Mouse (Mus musculus): ENCODE results near the gene Olfr1255.

The Olfr1255 gene

GRCm38 (mm10) chr2:89811751-89812150 lies at the start of gene Olfr1255:
Gene Olfr1255, plus strand, starts transcription at chr2:89812051.
- no peak for DNase-seq (ENCODE audit: low read depth, low spot score)

DNA sequence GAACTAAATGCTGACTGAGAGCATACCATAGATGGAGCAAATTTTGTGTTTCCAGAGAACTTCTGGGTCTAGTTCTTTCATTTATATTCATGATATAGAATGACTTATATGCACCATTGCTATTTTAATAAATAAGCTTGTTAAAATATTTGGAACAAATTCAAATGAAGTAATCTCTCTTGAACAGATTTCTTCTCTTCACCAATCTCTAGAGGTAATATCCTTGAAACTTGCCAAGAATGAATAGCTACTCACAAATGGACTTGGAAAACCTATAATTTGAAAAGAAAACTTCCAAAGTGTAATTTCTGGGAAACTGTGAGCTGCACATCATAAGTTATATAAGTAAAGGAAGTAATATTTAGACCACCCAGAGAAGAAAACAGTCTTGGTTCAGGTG lies 18.3 kb upstream of the Olfr1255 start, which contains the start of gene Olfr1254:
TSS of gene Olfr1254 (minus strand) at position 101 of the 400 bp plus-strand sequence.
- no peak for DNase-seq (ENCODE audit: low read depth, low spot score)

GRCm38 (mm10) chr2:89799583-89799982 lies 12.3 kb upstream of the Olfr1255 start:
- DNase-seq (ENCODE audit: low read depth, low spot score) = no peak

DNA sequence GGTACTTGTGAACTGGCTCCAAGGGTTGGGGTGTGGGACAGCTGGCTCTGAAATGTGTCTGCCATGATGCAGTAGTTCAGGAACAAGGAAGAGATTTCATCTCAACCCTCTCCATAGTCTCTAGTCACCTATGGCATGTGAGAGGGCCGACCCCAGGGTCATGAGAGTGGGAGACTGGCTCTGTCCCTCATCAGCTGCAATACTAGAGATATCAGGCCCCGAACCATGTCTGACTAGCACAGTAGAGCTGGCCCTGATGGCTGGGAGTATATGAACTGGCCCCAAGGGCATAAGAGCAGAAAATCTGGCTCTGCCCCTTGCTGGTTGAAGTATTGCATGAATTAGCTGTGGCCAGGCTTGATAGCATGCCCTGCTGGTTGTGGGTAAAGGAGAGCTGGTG lies 1.1 kb upstream of the Olfr1255 start:
- no peak for DNase-seq (ENCODE audit: low read depth, low spot score)

GRCm38 (mm10) chr2:89820216-89820615 lies 8.4 kb downstream of the Olfr1255 start:
- no peak for DNase-seq (ENCODE audit: low read depth, low spot score)

- DNase-seq (ENCODE audit: low read depth, low spot score) = no peak
Observed at GRCm38 (mm10) chr2:89841455-89841854, 29.6 kb downstream of the Olfr1255 start, which contains the start of gene Olfr1256. Gene Olfr1256, minus strand, starts transcription at chr2:89841555.

GRCm38 (mm10) chr2:89848105-89848504 lies 36.3 kb downstream of the Olfr1255 start, which contains the start of gene Olfr48:
Gene Olfr48, minus strand, starts transcription at chr2:89848205.
- no peak for DNase-seq (ENCODE audit: low read depth, low spot score)

DNA sequence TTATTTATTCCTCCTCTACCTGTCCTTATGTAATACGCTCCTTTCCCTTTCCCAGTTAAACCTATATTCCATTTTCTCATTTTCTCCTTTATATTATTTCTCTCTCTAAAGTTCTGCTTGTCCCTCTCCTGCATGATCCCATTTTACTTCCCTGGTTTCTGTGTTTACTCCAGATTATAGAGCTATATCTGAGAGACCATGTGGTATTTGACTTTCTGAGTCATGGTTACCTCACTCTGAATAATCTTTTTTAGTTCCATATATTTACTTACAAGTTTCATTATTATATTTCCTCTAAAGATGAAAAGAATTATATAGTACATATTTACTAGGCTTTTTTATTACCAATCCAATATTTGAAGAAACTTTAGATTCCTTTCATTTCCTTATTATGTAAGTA lies 37.4 kb downstream of the Olfr1255 start:
- DNase-seq (ENCODE audit: low read depth, low spot score) = no peak

Data from ES-CJ7 (cell line).